Mouse (Mus musculus) intestine, embryonic 15.5 days (tissue): ENCODE data around the gene Minos1. TPM values are rescaled to one million over a fixed set of nuclear protein-coding genes. Genes with fewer than 3 reads are reported as not detected.

Experiments
- ATAC-seq: fragments of 200-750 bp; cut with Nextera tagmentation; 2 replicates; pipeline ENCODE4 v1.8.0; 2017; ENCODE audit warnings: moderate TSS enrichment, moderate library complexity
- H3K27ac ChIP-seq: fragments of 300-500 bp; sonication (generic); 2 replicates; pipeline ENCODE4 v1.5.1; 2015; ENCODE audit warnings: mild to moderate bottlenecking, inconsistent platforms
- H3K27me3 ChIP-seq: fragments of 300-500 bp; sonication (generic); replicated peaks from 2 replicates; pipeline ENCODE4 v1.6.1; 2015; ENCODE audit warnings: inconsistent platforms
- H3K36me3 ChIP-seq: fragments of 300-500 bp; sonication (generic); 2 replicates; pipeline ENCODE4 v1.6.1; 2015; ENCODE audit warnings: inconsistent platforms
- H3K4me1 ChIP-seq: fragments of 300-500 bp; sonication (generic); replicated peaks from 2 replicates; pipeline ENCODE4 v1.6.1; 2015; ENCODE audit warnings: inconsistent platforms
- H3K4me2 ChIP-seq: fragments of 300-500 bp; sonication (generic); replicated peaks from 2 replicates; pipeline ENCODE4 v1.6.1; 2015; ENCODE audit warnings: mild to moderate bottlenecking, inconsistent platforms
- H3K4me3 ChIP-seq: fragments of 300-500 bp; sonication (generic); replicated peaks from 2 replicates; pipeline ENCODE4 v1.5.1; 2015; ENCODE audit warnings: inconsistent platforms
- H3K9ac ChIP-seq: fragments of 300-500 bp; sonication (generic); 2 replicates; pipeline ENCODE4 v1.6.1; 2015; ENCODE audit warnings: inconsistent platforms
- H3K9me3 ChIP-seq: fragments of 300-500 bp; sonication (generic); 2 replicates; pipeline ENCODE4 v1.6.1; 2016; ENCODE audit warnings: inconsistent platforms
- WGBS: fragments of 180-500 bp; shearing (Covaris S2); methylation state at CpG from one replicate; pipeline ENCODE4 v1.1.7; 2015; 5-methylcytosine and 5-hydroxymethylcytosine counted together
- polyA plus RNA-seq: library from polyadenylated mRNA; unstranded; fragments of >200 nt; fragmentation: Nextera tagmentation; extraction: Ambion mirVana; gene quantifications from 2 replicates; pipeline ENCODE4 v1.2.1, GENCODE M21; 2015

The Minos1 gene
- polyA plus RNA-seq, 1 experiment from 2014 or later: 702 TPM

GRCm38 (mm10) chr4:139136011-139136410, 5.1 kb upstream of the Minos1 start:
- Histone ChIP-seq H3K9me3 (no peaks in the 10 kb centered on the region), H3K36me3 (no peaks in the 10 kb centered on the region), H3K4me3 (no peak overlapping the region), H3K27ac (no peak overlapping the region), H3K9ac (no peak overlapping the region), H3K4me2 (no peak overlapping the region), H3K27me3 (no peaks in the 10 kb centered on the region), H3K4me1 (no peaks in the 10 kb centered on the region)
- no peak for ATAC-seq
- WGBS: 91% methylated on average over 2 of the region's 2 CpGs

- WGBS: 76% methylated on average over 5 of the region's 5 CpGs
- Histone ChIP-seq H3K4me3 (no peak overlapping the region), H3K27me3 (no peaks in the 10 kb centered on the region), H3K27ac (no peak overlapping the region), H3K9ac (no peak overlapping the region), H3K9me3 (no peaks in the 10 kb centered on the region), H3K4me1 (peaks cover 10% of the 10 kb centered on the region), H3K4me2 (no peak overlapping the region), H3K36me3 (no peaks in the 10 kb centered on the region)
- ATAC-seq: no peak
These were observed 2.2 kb upstream of the Minos1 start for GRCm38 (mm10) chr4:139133109-139133508.

GRCm38 (mm10) chr4:139131858-139132672, 1.2 kb upstream of the Minos1 start:
- WGBS: 83% methylated on average over 14 of the region's 14 CpGs
- H3K9me3 ChIP-seq: no peaks in the 10 kb centered on the region
- H3K4me2 ChIP-seq: no peak overlapping the region
- no peak for ATAC-seq
- H3K27ac ChIP-seq: no peak overlapping the region
- H3K4me1 ChIP-seq: peaks cover 10% of the 10 kb centered on the region
- no peak overlapping the region for H3K9ac ChIP-seq
- no peaks in the 10 kb centered on the region for H3K27me3 ChIP-seq
- no peak overlapping the region for H3K4me3 ChIP-seq
- H3K36me3 ChIP-seq: no peaks in the 10 kb centered on the region

GRCm38 (mm10) chr4:139129806-139130700, 860 bp downstream of the Minos1 start:
- Histone ChIP-seq H3K9ac (peak overlapping the region; percentile 94), H3K36me3 (0 out of 2 replicates have a peak, but pooled peaks cover 6% of the 10 kb centered on the region), H3K9me3 (no peaks in the 10 kb centered on the region), H3K27ac (peak overlapping the region; percentile 91), H3K4me3 (peak overlapping the region; percentile 97), H3K4me1 (peaks cover 10% of the 10 kb centered on the region), H3K27me3 (no peaks in the 10 kb centered on the region), H3K4me2 (peak overlapping the region; percentile 73)
- ATAC-seq: peak; percentile 48
- WGBS: 2% methylated on average over 57 of the region's 57 CpGs

GRCm38 (mm10) chr4:139126475-139126874, 4.4 kb downstream of the Minos1 start:
- Histone ChIP-seq H3K9ac (no peak overlapping the region), H3K9me3 (no peaks in the 10 kb centered on the region), H3K4me2 (no peak overlapping the region), H3K27ac (no peak overlapping the region), H3K36me3 (0 out of 2 replicates have a peak, but pooled peaks cover 6% of the 10 kb centered on the region), H3K4me1 (peaks cover 15% of the 10 kb centered on the region), H3K4me3 (no peak overlapping the region), H3K27me3 (no peaks in the 10 kb centered on the region)
- 92% methylated on average over 3 of the region's 3 CpGs for WGBS
- no peak for ATAC-seq

- 0 out of 2 replicates have a peak, but pooled peaks have one; percentile 37 for ATAC-seq
- 65% methylated on average over 6 of the region's 6 CpGs for WGBS
- Histone ChIP-seq H3K27me3 (no peaks in the 10 kb centered on the region), H3K4me3 (no peak overlapping the region), H3K9me3 (no peaks in the 10 kb centered on the region), H3K27ac (no peak overlapping the region), H3K4me1 (peaks cover 18% of the 10 kb centered on the region), H3K9ac (no peak overlapping the region), H3K36me3 (0 out of 2 replicates have a peak, but pooled peaks cover 6% of the 10 kb centered on the region), H3K4me2 (no peak overlapping the region)
These were observed 6.0 kb downstream of the Minos1 start for GRCm38 (mm10) chr4:139124940-139125339.

- peaks cover 11% of the 10 kb centered on the region; the same call in 1 of the 2 replicates for H3K4me1 ChIP-seq
- H3K27me3 ChIP-seq: no peaks in the 10 kb centered on the region
- H3K36me3 ChIP-seq: 0 out of 2 replicates have a peak, but pooled peaks cover 6% of the 10 kb centered on the region
- H3K4me2 ChIP-seq: no peak overlapping the region
- H3K27ac ChIP-seq: no peak overlapping the region
- no peak overlapping the region for H3K4me3 ChIP-seq
- no peak overlapping the region for H3K9ac ChIP-seq
- no peaks in the 10 kb centered on the region for H3K9me3 ChIP-seq
- 89% methylated on average over 4 of the region's 4 CpGs for WGBS
- ATAC-seq: no peak
These were observed 8.4 kb downstream of the Minos1 start for GRCm38 (mm10) chr4:139122557-139122956.

- H3K9me3 ChIP-seq: no peaks in the 10 kb centered on the region
- ATAC-seq: no peak
- no peaks in the 10 kb centered on the region for H3K36me3 ChIP-seq
- H3K9ac ChIP-seq: no peak overlapping the region
- H3K4me1 ChIP-seq: peaks cover 17% of the 10 kb centered on the region; the same call in 1 of the 2 replicates
- no peaks in the 10 kb centered on the region for H3K27me3 ChIP-seq
- no peak overlapping the region for H3K4me2 ChIP-seq
- WGBS: 63% methylated on average over 7 of the region's 7 CpGs
- H3K27ac ChIP-seq: no peak overlapping the region
- no peak overlapping the region for H3K4me3 ChIP-seq
These were observed 9.9 kb downstream of the Minos1 start for GRCm38 (mm10) chr4:139120998-139121397.

- Histone ChIP-seq H3K4me2 (no peak overlapping the region), H3K4me3 (no peak overlapping the region), H3K9me3 (no peaks in the 10 kb centered on the region), H3K4me1 (peaks cover 17% of the 10 kb centered on the region; the same call in 1 of the 2 replicates), H3K27ac (no peak overlapping the region), H3K27me3 (no peaks in the 10 kb centered on the region), H3K9ac (no peak overlapping the region), H3K36me3 (no peaks in the 10 kb centered on the region)
- ATAC-seq: no peak
- WGBS: 54% methylated on average over 4 of the region's 4 CpGs
These were observed 10.6 kb downstream of the Minos1 start for GRCm38 (mm10) chr4:139120281-139120814.

- 73% methylated on average over 3 of the region's 3 CpGs for WGBS
- peak; percentile 76 for ATAC-seq
- H3K27ac ChIP-seq: 0 out of 2 replicates have a peak overlapping the region, but pooled peaks have one; percentile 29
These were observed 14.4 kb downstream of the Minos1 start for GRCm38 (mm10) chr4:139116356-139117063.

GRCm38 (mm10) chr4:139115721-139116120, 15.2 kb downstream of the Minos1 start:
- H3K4me1 ChIP-seq: peaks cover 32% of the 10 kb centered on the region
- H3K4me3 ChIP-seq: no peak overlapping the region
- H3K27ac ChIP-seq: no peak overlapping the region
- no peak for ATAC-seq
- no peaks in the 10 kb centered on the region for H3K36me3 ChIP-seq
- 92% methylated on average over 5 of the region's 5 CpGs for WGBS
- no peak overlapping the region for H3K4me2 ChIP-seq
- no peaks in the 10 kb centered on the region for H3K27me3 ChIP-seq
- H3K9ac ChIP-seq: no peak overlapping the region
- no peaks in the 10 kb centered on the region for H3K9me3 ChIP-seq

More at GRCm38 (mm10) chr4:139116356-139117063, 14.4 kb downstream of the Minos1 start:
- Histone ChIP-seq H3K9me3 (no peaks in the 10 kb centered on the region), H3K4me1 (peaks cover 25% of the 10 kb centered on the region), H3K4me3 (no peak overlapping the region), H3K4me2 (no peak overlapping the region), H3K36me3 (no peaks in the 10 kb centered on the region), H3K9ac (no peak overlapping the region), H3K27me3 (no peaks in the 10 kb centered on the region)
